Mouse (Mus musculus) thymus, postnatal 10 days (tissue): ENCODE measurements at regions not wholly inside any gene's neighbourhood (a gene's known extent, or its start where the extent isn't known, plus 50 kb on each side); places are given as distances from the start of the nearest gene placed in this dataset.
"Not testable (repeated sequence)": the region's sequence is repeated elsewhere in the genome, so short reads cannot be mapped to it uniquely, and the experiment has no call there.

Experiments used
- DNase-seq, 2 experiments: peaks; one replicate each; pipeline ENCODE4 v3.0.0; 2021; ENCODE audit warnings: low spot score in 2 of 2

GRCm38 (mm10) chr16:86524135-86524534 lies 622.5 kb upstream of the Adamts5 start:
- no peak for DNase-seq

GRCm38 (mm10) chr16:86516935-86517334 lies 615.3 kb upstream of the Adamts5 start:
- DNase-seq = no peak

GRCm38 (mm10) chr16:86516144-86516543 lies 614.5 kb upstream of the Adamts5 start:
- no peak for DNase-seq

GRCm38 (mm10) chr16:86501074-86501952 lies 599.7 kb upstream of the Adamts5 start:
- DNase-seq = no peak

- DNase-seq = no peak
These were observed 573.5 kb upstream of the Adamts5 start for GRCm38 (mm10) chr16:86475145-86475544.

- no peak for DNase-seq
These were observed 571.6 kb upstream of the Adamts5 start for GRCm38 (mm10) chr16:86473059-86473740.

- no peak for DNase-seq
These were observed 559.4 kb upstream of the Adamts5 start for GRCm38 (mm10) chr16:86461073-86461472.

- no peak for DNase-seq
These were observed 555.0 kb upstream of the Adamts5 start for GRCm38 (mm10) chr16:86456649-86457048.

GRCm38 (mm10) chr16:86454810-86455209 lies 553.2 kb upstream of the Adamts5 start:
- DNase-seq = no peak

GRCm38 (mm10) chr16:86454031-86454430 lies 552.4 kb upstream of the Adamts5 start:
- no peak for DNase-seq

- no peak for DNase-seq
These were observed 547.0 kb upstream of the Adamts5 start for GRCm38 (mm10) chr16:86448478-86449160.

GRCm38 (mm10) chr16:86419458-86419857 lies 517.8 kb upstream of the Adamts5 start:
- not testable (repeated sequence) for DNase-seq

GRCm38 (mm10) chr16:86404309-86404708 lies 502.7 kb upstream of the Adamts5 start:
- no peak for DNase-seq

GRCm38 (mm10) chr16:86401381-86401780 lies 499.8 kb upstream of the Adamts5 start:
- DNase-seq = no peak

- no peak for DNase-seq
These were observed 497.7 kb upstream of the Adamts5 start for GRCm38 (mm10) chr16:86399288-86399687.

GRCm38 (mm10) chr16:86397521-86397920 lies 495.9 kb upstream of the Adamts5 start:
- DNase-seq = no peak

GRCm38 (mm10) chr16:86389063-86389723 lies 487.6 kb upstream of the Adamts5 start:
- no peak for DNase-seq

GRCm38 (mm10) chr16:86388128-86388527 lies 486.5 kb upstream of the Adamts5 start:
- DNase-seq = no peak

- no peak for DNase-seq
These were observed 476.4 kb upstream of the Adamts5 start for GRCm38 (mm10) chr16:86377991-86378390.

GRCm38 (mm10) chr16:86371652-86372051 lies 470.0 kb upstream of the Adamts5 start:
- DNase-seq = no peak

GRCm38 (mm10) chr16:86368449-86368848 lies 466.8 kb upstream of the Adamts5 start:
- no peak for DNase-seq

- DNase-seq = no peak
These were observed 464.6 kb upstream of the Adamts5 start for GRCm38 (mm10) chr16:86366197-86366596.
